ENCODE assay signal across 34 mouse cellular contexts in the genomic region with DNA sequence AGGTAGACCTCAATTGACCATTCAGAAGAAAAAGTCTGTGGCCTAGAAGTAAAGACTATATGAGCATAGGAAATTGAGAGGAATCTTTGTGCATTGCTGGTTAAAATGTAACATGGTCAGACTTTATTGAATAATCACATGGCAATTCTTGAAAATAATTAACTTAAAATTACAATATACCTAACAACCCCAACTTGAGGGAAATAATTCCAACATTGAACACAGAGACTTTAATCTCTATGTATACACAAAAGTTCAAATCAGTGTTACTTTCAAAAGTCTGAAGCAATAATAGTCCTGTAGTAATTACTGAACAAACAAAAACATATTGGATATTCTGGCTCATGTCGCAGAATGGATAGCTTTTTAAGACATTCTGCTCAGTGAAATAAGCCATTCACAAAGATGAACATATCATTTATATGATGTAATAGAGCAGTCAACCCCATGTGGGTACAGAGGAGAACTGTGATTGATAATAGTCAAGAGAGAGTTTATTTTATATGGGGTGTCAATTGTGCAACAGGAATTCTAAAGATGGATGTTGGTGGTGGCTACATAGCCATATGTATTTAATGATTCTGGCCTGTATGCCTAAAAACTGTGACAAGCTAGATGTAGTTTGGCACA.
"Had no signal": no experiment of that assay in that cellular context is flagged by ENCODE, and none has a peak within 500 bp of the region (broad histone marks: within the 10 kb centered on the region; RNA-seq: fewer than 3 reads in every experiment).

No protein-coding gene starts in this region.

- H3K27me3 ChIP-seq: heart, embryonic 12.5 days; heart, embryonic 13.5 days; heart, embryonic 15.5 days; hindbrain, embryonic 12.5 days; hindbrain, embryonic 13.5 days; hindbrain, embryonic 15.5 days; kidney, embryonic 15.5 days had no signal

- H3K9ac ChIP-seq: heart, embryonic 12.5 days; heart, embryonic 13.5 days; heart, embryonic 15.5 days; hindbrain, embryonic 12.5 days; hindbrain, embryonic 13.5 days; hindbrain, embryonic 14.5 days; hindbrain, embryonic 15.5 days; kidney, embryonic 15.5 days had no signal

- H3K27ac ChIP-seq: heart, adult 2 months; heart, embryonic 10.5 days; heart, embryonic 13.5 days; heart, embryonic 15.5 days; hindbrain, embryonic 10.5 days; hindbrain, embryonic 12.5 days; hindbrain, embryonic 13.5 days; hindbrain, embryonic 14.5 days; hindbrain, embryonic 15.5 days; hindbrain, postnatal 0 days; kidney, embryonic 15.5 days; kidney, postnatal 0 days; layer of hippocampus, adult 2 months; left cerebral cortex, adult 2 months had no signal

- H3K36me3 ChIP-seq: heart, embryonic 10.5 days; heart, embryonic 12.5 days; heart, embryonic 13.5 days; heart, embryonic 15.5 days; hindbrain, embryonic 10.5 days; hindbrain, embryonic 12.5 days; hindbrain, embryonic 13.5 days; hindbrain, embryonic 15.5 days; kidney, embryonic 15.5 days had no signal

- H3K4me1 ChIP-seq: heart, embryonic 10.5 days; heart, embryonic 12.5 days; heart, embryonic 13.5 days; heart, embryonic 15.5 days; hindbrain, embryonic 10.5 days; hindbrain, embryonic 12.5 days; hindbrain, embryonic 13.5 days; hindbrain, embryonic 15.5 days; kidney, embryonic 15.5 days had no signal

- H3K4me2 ChIP-seq: heart, embryonic 11.5 days; heart, embryonic 12.5 days; heart, embryonic 13.5 days; heart, embryonic 15.5 days; hindbrain, embryonic 12.5 days; hindbrain, embryonic 13.5 days; hindbrain, embryonic 14.5 days; hindbrain, embryonic 15.5 days; kidney, embryonic 15.5 days had no signal

- H3K9me3 ChIP-seq: heart, embryonic 10.5 days; heart, embryonic 12.5 days; heart, embryonic 13.5 days; heart, embryonic 15.5 days; hindbrain, embryonic 10.5 days; hindbrain, embryonic 12.5 days; hindbrain, embryonic 13.5 days; hindbrain, embryonic 15.5 days; kidney, embryonic 15.5 days had no signal

- H3K4me3 ChIP-seq: heart, adult 2 months; heart, embryonic 10.5 days; heart, embryonic 12.5 days; heart, embryonic 13.5 days; heart, embryonic 15.5 days; hindbrain, embryonic 10.5 days; hindbrain, embryonic 12.5 days; hindbrain, embryonic 13.5 days; hindbrain, embryonic 15.5 days; kidney, embryonic 15.5 days; layer of hippocampus, adult 2 months; left cerebral cortex, adult 2 months had no signal

- DNase-seq: heart, adult 2 months; heart, postnatal 10 days; heart, postnatal 14 days; heart, postnatal 36 days; heart, postnatal 4 days; kidney, adult 11 months; kidney, adult 18-20 months; kidney, adult 2 months; kidney, adult 8-10 months; kidney, adult 9 months; kidney, postnatal 10 days; kidney, postnatal 14 days; kidney, postnatal 25 days; kidney, postnatal 36 days; kidney, postnatal 4 days; layer of hippocampus, adult 9-11 months; layer of hippocampus, postnatal 36 days had no signal

- ATAC-seq: hindbrain, embryonic 16.5 days; hindbrain, postnatal 0 days; inflammation-experienced regulatory T-cells, adult 6 months had no signal
